Mouse (Mus musculus) heart, adult 2 months (tissue): ENCODE results near the gene Taf1.

Experiments used
- CTCF ChIP-seq: fragments of 200-600 bp; IDR thresholded peaks from 2 replicates; pipeline ENCODE4 v1.8.1; 2022; ENCODE audit warnings: antibody characterized with exemption, mild to moderate bottlenecking, moderate library complexity
- EP300 ChIP-seq: fragments of 200-500 bp; IDR thresholded peaks from 2 replicates; pipeline ENCODE4 v1.6.1; 2011; ENCODE audit warnings: low read depth, low read length, control low read depth; ENCODE audit not compliant: insufficient read depth
- POLR2A ChIP-seq: fragments of 200-500 bp; IDR thresholded peaks from 2 replicates; pipeline ENCODE4 v1.6.1; 2011; ENCODE audit warnings: mild to moderate bottlenecking, low read depth, low read length, control low read depth; ENCODE audit not compliant: insufficient read depth

DNA sequence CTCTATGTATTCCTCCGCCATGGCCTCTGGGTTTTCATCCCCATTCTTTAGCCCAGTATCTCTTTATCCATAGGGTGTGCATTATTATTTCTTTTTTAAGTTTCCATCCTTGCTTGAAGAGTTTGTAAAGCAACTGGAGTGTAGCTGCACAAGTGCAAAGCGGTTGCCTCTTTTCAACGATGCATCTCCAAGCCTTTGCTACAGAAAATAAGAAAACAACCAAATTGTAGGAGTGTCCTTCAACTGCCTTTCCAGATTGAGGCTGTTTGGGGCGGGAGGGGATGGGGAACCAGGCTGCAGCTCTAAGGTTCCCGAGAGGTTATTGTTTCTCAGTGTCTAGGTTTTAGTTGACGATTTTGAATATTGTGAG, 108.6 kb downstream of the Taf1 start:
- TF ChIP-seq EP300 = no peak
- TF ChIP-seq CTCF = no peak
- no peak for TF ChIP-seq POLR2A
